Mouse (Mus musculus) monocyte, adult 2 months (primary cell): ENCODE results near the gene Olfr196.
"Not testable (repeated sequence)": the region's sequence is repeated elsewhere in the genome, so short reads cannot be mapped to it uniquely, and the experiment has no call there.

Experiments used
- DNase-seq, 2 experiments: peaks; one replicate each; pipeline ENCODE4 v3.0.0; 2022; ENCODE audit warnings: low spot score in 2 of 2, low read depth in 1 of 2

The Olfr196 gene

DNA sequence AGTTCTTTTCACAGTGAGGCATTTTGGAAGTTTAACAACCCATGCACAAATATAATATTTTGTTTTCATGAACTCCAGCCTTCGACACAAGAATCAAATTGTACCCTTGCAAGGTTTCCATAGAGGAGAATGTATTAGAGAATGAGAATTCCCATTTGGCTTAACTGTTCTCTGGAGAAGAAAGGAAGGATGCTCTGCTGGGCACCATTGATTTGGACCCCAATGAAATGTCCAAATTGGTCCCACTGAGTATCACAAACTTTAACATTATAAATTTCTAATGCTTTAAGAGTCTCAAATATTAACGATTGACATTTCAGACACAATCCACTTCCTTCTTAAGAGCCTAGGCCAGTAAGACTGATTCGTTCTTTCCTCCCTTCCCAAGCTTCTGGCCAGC lies at the start of gene Olfr196:
Gene Olfr196 (minus strand): TSS at position 101 of the 400 bp plus-strand sequence.
- no peak for DNase-seq

DNA sequence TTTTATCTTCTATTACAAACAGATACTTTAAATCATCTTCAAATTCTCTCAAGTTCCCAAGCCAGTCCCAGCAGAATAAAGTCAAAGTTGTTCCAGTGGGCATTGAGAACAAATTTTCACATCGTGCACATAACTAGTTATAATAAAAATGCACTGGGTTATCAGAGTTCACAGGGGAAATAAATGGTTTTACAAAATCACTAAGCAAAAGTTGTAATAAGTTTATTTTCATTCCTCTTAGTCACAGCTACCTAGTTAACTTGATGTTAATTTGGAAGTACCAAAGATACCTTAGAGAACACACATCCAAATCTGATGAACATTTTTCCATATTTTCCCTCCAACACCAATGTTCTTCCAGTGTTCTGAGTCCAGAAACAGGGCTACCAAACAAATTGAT lies 49.4 kb upstream of the Olfr196 start, which contains the start of gene Olfr199:
Gene Olfr199 (minus strand): TSS at position 101 of the 400 bp plus-strand sequence.
- not testable (repeated sequence) for DNase-seq

DNA sequence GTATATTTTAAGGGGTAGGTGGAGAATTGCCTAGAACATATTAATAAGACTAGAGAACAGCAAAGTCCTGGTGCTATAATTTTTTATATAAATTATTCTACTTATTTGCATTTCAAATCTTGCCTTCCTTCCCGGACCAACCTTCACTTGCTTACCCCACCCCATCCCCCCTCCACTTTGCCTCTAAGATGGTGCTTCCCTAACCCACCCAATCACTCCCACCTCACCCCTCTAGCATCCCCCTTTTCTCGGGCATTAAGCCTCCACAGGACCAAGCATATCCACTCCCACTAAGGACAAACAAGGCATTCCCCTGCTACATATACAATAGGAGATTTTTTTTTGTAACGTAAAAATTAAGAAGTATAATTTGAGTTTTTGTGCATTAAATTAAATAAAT lies 47.6 kb upstream of the Olfr196 start:
- DNase-seq: not testable (repeated sequence)

DNA sequence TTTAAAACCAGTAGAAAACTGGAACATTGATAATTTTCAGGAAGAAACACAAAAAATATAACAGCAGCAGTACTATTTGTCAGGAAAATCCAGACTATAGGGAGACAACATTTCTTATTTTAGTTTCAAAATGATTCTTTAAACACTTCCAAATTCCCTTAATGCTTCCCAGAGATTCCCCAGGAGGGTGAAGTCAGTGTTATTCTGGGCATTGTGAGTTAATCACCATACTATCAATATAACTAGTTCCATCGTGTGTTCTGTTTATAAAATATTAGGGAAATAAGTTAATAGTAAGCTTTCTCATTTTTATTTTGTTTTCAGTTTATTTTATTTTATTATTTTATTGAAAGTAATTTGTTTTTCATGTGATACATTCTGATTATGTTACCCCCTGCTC lies 33.2 kb upstream of the Olfr196 start, which contains the start of gene Olfr198:
Gene Olfr198 (minus strand): TSS at position 101 of the 400 bp plus-strand sequence.
- DNase-seq: not testable (repeated sequence)

DNA sequence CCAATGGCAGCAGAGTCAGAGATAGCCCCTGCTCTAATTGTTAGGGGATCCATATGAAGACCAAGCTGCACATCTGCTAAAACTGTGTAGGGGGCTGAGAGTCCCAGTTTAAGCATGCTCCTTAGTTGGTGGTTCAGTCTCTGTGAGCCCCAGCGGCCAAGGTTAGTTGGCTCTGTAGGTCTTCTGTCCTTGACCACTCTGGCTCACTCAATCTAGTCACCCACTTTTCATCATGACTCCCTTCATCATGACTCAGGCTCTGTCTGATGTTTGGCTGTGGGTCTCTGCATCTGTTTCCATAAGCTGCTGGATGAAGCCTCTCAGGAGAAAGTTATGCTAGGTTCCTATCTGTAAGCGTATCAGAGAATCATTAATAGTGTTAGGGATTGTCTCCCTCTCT lies 18.3 kb downstream of the Olfr196 start:
- DNase-seq: no peak

DNA sequence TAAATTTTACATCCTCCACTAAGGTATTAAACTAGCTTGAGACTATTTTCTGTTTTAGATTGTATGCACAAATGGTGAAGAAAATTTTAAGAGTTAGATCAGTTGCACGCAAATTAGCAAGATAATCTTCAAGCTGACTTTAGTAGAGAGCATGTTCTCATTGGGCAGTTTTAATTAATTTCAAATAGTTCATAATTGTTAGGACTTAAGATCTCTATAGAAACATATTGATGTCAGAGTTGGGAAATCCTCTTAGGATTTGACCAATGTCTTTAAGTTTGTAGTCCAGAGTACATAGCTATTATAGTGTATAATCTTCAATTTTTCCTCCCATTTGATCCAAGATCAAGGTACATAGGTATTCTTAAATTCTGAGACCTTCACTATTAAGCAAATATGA lies 23.5 kb downstream of the Olfr196 start, which contains the start of gene Olfr195:
Gene Olfr195 (plus strand): TSS at position 301 of the 400 bp plus-strand sequence.
- no peak for DNase-seq

DNA sequence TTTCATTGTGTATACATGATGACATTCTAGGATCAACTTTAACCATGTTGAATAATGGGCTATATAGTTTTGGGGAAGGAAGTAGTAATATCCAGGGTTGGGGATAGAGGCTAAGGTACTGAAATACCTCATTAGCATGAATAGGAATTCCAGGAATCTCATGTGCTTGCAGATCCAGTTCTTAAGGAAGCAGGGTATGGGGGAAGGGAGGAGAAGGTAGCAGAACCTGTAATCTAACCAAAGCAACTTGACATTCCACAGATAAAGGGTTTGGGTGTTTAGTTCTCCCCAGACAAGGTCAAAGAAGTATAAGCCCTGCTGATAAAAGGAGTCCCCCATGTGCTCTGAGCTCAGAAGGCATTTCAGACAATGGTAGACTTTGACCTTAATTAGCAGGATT lies 29.1 kb downstream of the Olfr196 start:
- DNase-seq: no peak

DNA sequence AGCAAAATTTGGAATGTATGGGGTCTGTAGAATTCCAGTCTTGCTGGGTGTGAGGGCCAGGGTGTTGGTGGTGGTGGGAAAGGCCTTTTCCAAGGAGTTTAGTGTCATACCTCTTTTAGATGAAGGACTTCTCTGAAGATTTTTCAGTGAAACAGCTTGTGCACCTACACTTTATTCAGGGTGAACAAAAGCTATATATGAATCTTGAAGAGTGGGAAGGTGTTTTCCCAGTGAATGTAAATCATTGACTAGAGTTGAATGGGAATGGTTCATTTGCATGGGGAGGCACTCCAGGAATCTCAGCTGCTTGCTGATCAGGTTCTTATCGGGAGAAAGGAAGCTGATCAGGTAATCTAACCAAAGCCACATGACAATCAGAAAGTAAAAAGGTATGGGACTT lies 39.5 kb downstream of the Olfr196 start:
- no peak for DNase-seq

DNA sequence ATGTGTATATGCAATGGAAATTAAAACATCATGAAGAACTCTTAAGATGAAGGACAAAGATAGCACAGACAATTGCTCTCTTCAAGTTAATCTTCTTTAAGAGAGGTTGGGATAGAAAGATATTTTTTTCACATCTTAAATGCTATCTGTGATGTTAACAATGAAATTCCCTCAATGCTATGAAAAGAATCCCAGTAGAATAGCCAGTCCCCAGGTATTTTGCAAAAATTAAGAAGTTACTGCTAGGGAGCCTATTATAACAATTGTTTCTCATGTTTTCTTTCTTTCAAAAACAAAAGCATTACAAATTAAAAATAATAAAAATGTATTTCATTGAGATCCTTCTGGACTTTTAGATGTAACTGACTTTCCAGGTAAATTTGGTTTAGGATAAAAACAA lies 49.3 kb downstream of the Olfr196 start, which contains the start of gene Olfr194:
Gene Olfr194 (minus strand): TSS at position 101 of the 400 bp plus-strand sequence.
- DNase-seq: no peak
